In the genomic region with DNA sequence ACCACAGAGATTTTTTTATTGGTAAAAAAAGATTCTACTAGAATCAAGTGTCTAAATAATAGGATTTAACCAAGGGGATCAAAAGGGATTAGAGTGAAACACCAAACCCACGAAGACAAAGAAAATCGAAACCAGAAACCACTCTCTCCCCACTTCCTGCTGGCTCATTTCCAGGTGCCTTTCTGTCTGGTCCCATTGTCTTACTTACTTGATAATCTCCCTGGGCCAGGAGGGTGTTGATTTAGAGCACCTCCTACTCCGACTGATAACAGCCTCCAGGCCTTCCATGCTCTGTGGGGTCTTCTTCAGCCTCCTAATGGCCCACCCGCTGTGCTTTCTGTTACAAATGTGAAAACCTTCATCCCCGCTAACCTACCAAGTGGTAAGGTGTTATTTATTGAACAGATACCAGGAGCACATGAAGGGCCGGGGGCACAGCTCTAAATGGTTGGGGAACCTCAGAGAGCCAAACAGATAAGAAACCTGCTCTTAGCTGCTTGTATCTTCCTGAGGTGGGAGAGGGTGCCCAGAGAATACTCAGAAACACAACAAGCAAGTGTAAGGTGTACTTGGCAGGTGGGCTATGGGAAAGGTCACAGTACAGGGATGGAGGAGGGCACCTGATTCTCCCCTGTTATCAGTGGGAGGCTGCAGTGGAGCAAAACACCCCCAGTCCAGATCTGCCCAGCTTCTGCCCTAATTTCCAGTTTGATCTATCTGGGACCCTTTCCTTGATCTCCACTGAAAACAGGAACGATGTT, we compare ENCODE assay signal across 9 mouse cellular contexts.
DNase-seq lines count a peak whose midpoint lies in the region; ATAC-seq and TF ChIP-seq lines count a peak whose summit lies in the region.
"Had no signal": no experiment of that assay in that cellular context is flagged by ENCODE, and none has a peak within 500 bp of the region (broad histone marks: within the 10 kb centered on the region; RNA-seq: fewer than 3 reads in every experiment).

No protein-coding gene starts in this region.

- TF ChIP-seq CTCF in heart, adult 2 months (IDR thresholded peaks at IDR 0.05) = no peak
- no peak for TF ChIP-seq CTCF in lung, embryonic 14.5 days (IDR thresholded peaks at IDR 0.05; ENCODE audit: low read depth)

- no peaks in the 10 kb centered on the region for H3K36me3 ChIP-seq in heart, adult 2 months (ENCODE audit: control insufficient read depth, insufficient read depth, low read length)
- no peaks in the 10 kb centered on the region for H3K36me3 ChIP-seq in lung, embryonic 14.5 days (ENCODE audit: insufficient read depth)
- no peaks in the 10 kb centered on the region for H3K36me3 ChIP-seq in hindbrain, embryonic 11.5 days (ENCODE audit: control insufficient read depth, insufficient read depth, low read length)
- H3K36me3 ChIP-seq: hindbrain, embryonic 13.5 days had no signal

- H3K4me2 ChIP-seq in lung, embryonic 14.5 days = no peak overlapping the region
- no peak overlapping the region for H3K4me2 ChIP-seq in hindbrain, embryonic 11.5 days (replicated peaks; ENCODE audit: low read depth, low read length)
- H3K4me2 ChIP-seq: hindbrain, embryonic 13.5 days had no signal

- DNase-seq in 3T3-L1 (ENCODE audit: low read depth, low spot score) = peak; percentile 100
- DNase-seq in B cell, adult 2 months = peak; percentile 38 to 40
- peak; percentile 39 to 57 for DNase-seq in heart, adult 2 months
- DNase-seq in lung, embryonic 14.5 days = peak; percentile 50
- DNase-seq in urinary bladder, postnatal 10 days (ENCODE audit: low spot score) = no peak
- no peak for DNase-seq in c-Kit-positive CD71-positive TER-119-positive erythroid progenitor cells, embryonic 14.5 days (ENCODE audit: low spot score)
- DNase-seq in hindbrain, embryonic 11.5 days (ENCODE audit: low spot score) = no peak

- H3K9ac ChIP-seq in heart, adult 2 months (ENCODE audit: low read depth, low read length) = no peak overlapping the region
- H3K9ac ChIP-seq in lung, embryonic 14.5 days = no peak overlapping the region
- no peak overlapping the region for H3K9ac ChIP-seq in hindbrain, embryonic 11.5 days (ENCODE audit: low read depth, low read length)
- H3K9ac ChIP-seq: hindbrain, embryonic 13.5 days; liver, embryonic 14.5 days had no signal

- intact Hi-C loops in heart, adult 2 months (cut with DNase I) = no loop called here

- TF ChIP-seq POLR2A in heart, adult 2 months (IDR thresholded peaks at IDR 0.05; ENCODE audit: insufficient read depth, low read depth, low read length) = no peak

- no peak overlapping the region for H3K4me3 ChIP-seq in heart, adult 2 months
- no peak overlapping the region for H3K4me3 ChIP-seq in lung, embryonic 14.5 days (ENCODE audit: low read depth, low read length)
- no peak overlapping the region for H3K4me3 ChIP-seq in hindbrain, embryonic 11.5 days (ENCODE audit: low read depth, low read length)
- H3K4me3 ChIP-seq: hindbrain, embryonic 13.5 days had no signal

- WGBS in heart, adult 2 months = 43% methylated on average over 7 of the region's 7 CpGs
- WGBS in lung, embryonic 14.5 days = 42% methylated on average over 7 of the region's 7 CpGs
- 36% methylated on average over 7 of the region's 7 CpGs for WGBS in hindbrain, embryonic 11.5 days

- no peaks in the 10 kb centered on the region for H3K9me3 ChIP-seq in lung, embryonic 14.5 days (ENCODE audit: low read depth, low read length)
- H3K9me3 ChIP-seq in hindbrain, embryonic 11.5 days (ENCODE audit: control insufficient read depth, low read length) = no peaks in the 10 kb centered on the region
- H3K9me3 ChIP-seq: hindbrain, embryonic 13.5 days had no signal

- 0 out of 2 replicates have a peak, but pooled peaks have one; percentile 12 for TF ChIP-seq EP300 in heart, adult 2 months (IDR thresholded peaks at IDR 0.05; ENCODE audit: insufficient read depth, low read depth, low read length)

- H3K27me3 ChIP-seq in heart, adult 2 months (ENCODE audit: control insufficient read depth, insufficient read depth, low read length) = no peaks in the 10 kb centered on the region
- no peaks in the 10 kb centered on the region for H3K27me3 ChIP-seq in lung, embryonic 14.5 days (ENCODE audit: insufficient read depth, low read length)
- H3K27me3 ChIP-seq in hindbrain, embryonic 11.5 days (ENCODE audit: control insufficient read depth, insufficient read depth, low read length) = no peaks in the 10 kb centered on the region; the same call in 1 of the 2 replicates
- H3K27me3 ChIP-seq: hindbrain, embryonic 13.5 days had no signal

- H3K27ac ChIP-seq in heart, adult 2 months = peak overlapping the region; percentile 53
- H3K27ac ChIP-seq in lung, embryonic 14.5 days (ENCODE audit: low read depth) = no peak overlapping the region
- H3K27ac ChIP-seq in hindbrain, embryonic 11.5 days (ENCODE audit: low read depth, low read length) = no peak overlapping the region
- H3K27ac ChIP-seq: hindbrain, embryonic 13.5 days; liver, embryonic 14.5 days had no signal

- no peaks in the 10 kb centered on the region for H3K79me2 ChIP-seq in heart, adult 2 months (replicated peaks; ENCODE audit: control insufficient read depth, insufficient read depth, low read length)

- ATAC-seq in lung, embryonic 14.5 days (ENCODE audit: insufficient read depth) = no peak
- ATAC-seq in hindbrain, embryonic 11.5 days (ENCODE audit: low FRiP score) = no peak

- H3K4me1 ChIP-seq in heart, adult 2 months (ENCODE audit: control insufficient read depth, insufficient read depth, low read length) = peaks cover 1% of the 10 kb centered on the region; the same call in 1 of the 2 replicates
- H3K4me1 ChIP-seq in lung, embryonic 14.5 days (ENCODE audit: insufficient read depth) = no peaks in the 10 kb centered on the region
- no peaks in the 10 kb centered on the region for H3K4me1 ChIP-seq in hindbrain, embryonic 11.5 days (replicated peaks; ENCODE audit: control insufficient read depth, insufficient read depth, low read length)

Comparison
In these comparisons a context has a peak if more than half of its experiments do, and no peak if none do; other contexts are left out.
1. DNase-seq: peak in 3T3-L1 (single experiment), B cell, adult 2 months (2 of 2), heart, adult 2 months (2 of 2) and lung, embryonic 14.5 days (single experiment); none in urinary bladder, postnatal 10 days (single experiment), c-Kit-positive CD71-positive TER-119-positive erythroid progenitor cells, embryonic 14.5 days (single experiment) and hindbrain, embryonic 11.5 days (single experiment).